Mouse (Mus musculus) thymus, adult 2 months (tissue): ENCODE measurements around the gene Inpp4a. TPM values are rescaled to one million over a fixed set of nuclear protein-coding genes. Genes with fewer than 3 reads are reported as not detected.

ENCODE experiments used
- DNase-seq: peaks from one replicate; pipeline ENCODE4 v3.0.0; 2021
- H3K27ac ChIP-seq: fragments of 200-500 bp; 2 replicates; pipeline ENCODE4 v1.5.1; 2012; ENCODE audit warnings: low read length, control low read depth; ENCODE audit not compliant: control insufficient read depth, insufficient read depth
- H3K27me3 ChIP-seq: fragments of 200-500 bp; 2 replicates; pipeline ENCODE4 v1.6.1; 2012; ENCODE audit warnings: mild to moderate bottlenecking, low read length, moderate library complexity, mixed read lengths; ENCODE audit not compliant: control insufficient read depth, insufficient read depth
- H3K36me3 ChIP-seq: fragments of 200-500 bp; 2 replicates; pipeline ENCODE4 v1.6.1; 2012; ENCODE audit warnings: mild to moderate bottlenecking, low read length, moderate library complexity; ENCODE audit not compliant: control insufficient read depth, insufficient read depth
- H3K4me1 ChIP-seq: fragments of 200-500 bp; replicated peaks from 2 replicates; pipeline ENCODE4 v1.6.1; 2012; ENCODE audit warnings: low read length; ENCODE audit not compliant: control insufficient read depth, insufficient read depth
- H3K4me3 ChIP-seq: fragments of 200-500 bp; 2 replicates; pipeline ENCODE4 v1.5.1; 2012; ENCODE audit warnings: mild to moderate bottlenecking, low read length, control low read depth, moderate library complexity; ENCODE audit not compliant: control insufficient read depth, insufficient read depth
- CTCF ChIP-seq: fragments of 200-500 bp; IDR thresholded peaks from 2 replicates; pipeline ENCODE4 v1.5.1; 2012; ENCODE audit warnings: mild to moderate bottlenecking, control low read depth, low read length, moderate library complexity, borderline replicate concordance; ENCODE audit not compliant: control insufficient read depth, poor library complexity, insufficient read depth; ENCODE audit errors: extremely low read depth
- POLR2A ChIP-seq: fragments of 200-500 bp; IDR thresholded peaks from 2 replicates; pipeline ENCODE4 v1.6.1; 2012; ENCODE audit warnings: mild to moderate bottlenecking, low read length, control low read depth, moderate library complexity; ENCODE audit not compliant: control insufficient read depth, poor library complexity, insufficient read depth; ENCODE audit errors: extremely low read depth
- WGBS: fragments of 180-500 bp; shearing (Covaris S2); methylation state at CpG from one replicate; pipeline ENCODE4 v1.1.7; 2018; 5-methylcytosine and 5-hydroxymethylcytosine counted together
- polyA plus RNA-seq: library from polyadenylated mRNA; depleted of rRNA; stranded (reverse); fragments of >200 nt; gene quantifications from 2 replicates; pipeline ENCODE4 v1.2.3, GENCODE M21; 2012; rRNA removed

The Inpp4a gene
- 14.5 and 17.0 TPM in 2 replicates for polyA plus RNA-seq

DNA sequence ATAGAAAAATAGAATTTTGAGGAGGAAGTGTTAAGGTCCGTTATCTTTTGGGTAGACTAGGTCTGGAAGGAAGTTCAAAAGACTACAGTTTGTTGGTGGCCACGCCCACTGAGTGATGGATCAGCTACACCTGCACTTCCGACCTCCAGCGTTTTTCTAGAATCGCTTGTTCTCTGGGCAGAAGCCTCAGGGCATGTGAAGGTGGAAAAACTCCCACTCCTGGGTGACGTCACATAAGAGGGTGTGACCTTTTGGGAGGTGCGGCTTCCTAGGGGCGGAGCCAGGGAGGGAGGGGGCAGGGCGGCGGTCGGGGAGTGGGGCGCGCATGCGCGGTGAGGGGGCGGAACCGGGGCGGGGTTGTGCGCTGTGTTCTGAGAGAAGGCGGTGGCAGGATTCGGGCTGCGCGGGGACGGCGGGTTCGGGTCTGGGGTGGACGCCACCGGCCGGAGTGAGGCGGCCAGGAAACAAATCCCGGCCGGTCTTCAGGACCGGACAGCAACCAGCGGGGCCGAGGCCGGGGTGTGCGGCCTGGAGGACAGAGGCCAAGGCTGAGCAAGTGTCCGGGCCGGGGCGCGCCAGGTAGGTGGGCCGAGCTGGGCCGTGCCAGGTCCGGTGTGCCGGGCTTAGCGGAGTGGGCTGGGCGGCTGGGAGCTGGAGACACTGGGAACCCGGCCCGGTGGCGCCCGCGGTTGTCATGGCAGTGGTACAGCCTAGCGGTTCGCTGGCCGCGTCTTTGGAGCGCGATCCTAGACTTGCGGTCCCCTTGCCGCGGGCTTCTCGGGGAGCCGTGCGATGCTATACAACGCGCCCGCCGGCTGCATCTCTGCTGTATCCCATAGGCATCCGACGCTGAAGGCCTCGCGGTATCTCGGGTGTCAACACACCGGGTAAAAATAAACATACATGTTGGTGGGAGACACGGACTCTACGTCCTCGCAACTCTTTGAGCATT lies at the start of gene Inpp4a:
TSS of gene Inpp4a (plus strand) at position 326 of the 952 bp plus-strand sequence.
- DNase-seq, result peak; percentile 95
- Histone ChIP-seq H3K36me3 (no peaks in the 10 kb centered on the region), H3K4me1 (peaks cover 13% of the 10 kb centered on the region), H3K27ac (no peak within 1 kb of the TSS), H3K4me3 (peak within 1 kb of the TSS; percentile 66), H3K27me3 (no peaks in the 10 kb centered on the region; the same call in 1 of the 2 replicates)
- 1% methylated on average over 77 of the region's 77 CpGs for WGBS
- no peak for TF ChIP-seq CTCF
- no peak for TF ChIP-seq POLR2A

DNA sequence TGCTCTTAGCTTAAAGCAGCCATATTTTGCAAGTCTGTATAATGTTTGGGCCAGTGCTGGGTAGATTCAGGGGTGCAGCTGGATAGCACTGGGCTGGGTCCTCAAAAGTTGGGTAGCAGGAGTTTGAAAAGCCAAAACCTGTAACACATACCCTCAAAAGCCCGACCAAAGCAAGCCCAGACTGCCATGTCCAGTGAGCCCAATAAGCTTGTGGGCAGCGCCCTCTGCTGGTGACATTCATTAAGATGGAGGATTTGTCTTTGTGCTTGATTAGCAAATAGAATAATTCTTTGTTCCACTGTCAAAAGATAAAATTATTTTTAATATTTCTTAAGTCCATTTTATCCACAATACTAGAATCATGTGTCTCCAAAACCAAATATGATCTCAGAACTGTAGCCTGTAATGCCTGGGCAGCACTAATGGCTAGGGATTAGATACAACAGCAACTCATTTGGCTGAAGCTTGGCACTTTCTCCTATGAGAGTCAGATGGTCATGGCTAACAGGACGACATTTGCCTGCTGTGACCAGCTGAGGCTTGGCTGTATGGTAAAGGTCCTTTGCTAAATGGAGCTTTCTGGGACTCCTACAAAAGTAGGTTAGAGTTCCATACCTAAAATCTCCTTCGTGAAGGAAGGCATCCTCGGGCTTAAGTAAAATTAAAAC lies 48.9 kb upstream of the Inpp4a start:
- Histone ChIP-seq H3K4me3 (no peak overlapping the region), H3K4me1 (0 out of 2 replicates have a peak, but pooled peaks cover 4% of the 10 kb centered on the region), H3K27ac (no peak overlapping the region), H3K36me3 (no peaks in the 10 kb centered on the region), H3K27me3 (no peaks in the 10 kb centered on the region)
- TF ChIP-seq CTCF, result peak; percentile 54; the same call in 1 of the 2 replicates
- no peak for TF ChIP-seq POLR2A
- DNase-seq, result peak; percentile 66
- 44% methylated on average over 5 of the region's 5 CpGs for WGBS

DNA sequence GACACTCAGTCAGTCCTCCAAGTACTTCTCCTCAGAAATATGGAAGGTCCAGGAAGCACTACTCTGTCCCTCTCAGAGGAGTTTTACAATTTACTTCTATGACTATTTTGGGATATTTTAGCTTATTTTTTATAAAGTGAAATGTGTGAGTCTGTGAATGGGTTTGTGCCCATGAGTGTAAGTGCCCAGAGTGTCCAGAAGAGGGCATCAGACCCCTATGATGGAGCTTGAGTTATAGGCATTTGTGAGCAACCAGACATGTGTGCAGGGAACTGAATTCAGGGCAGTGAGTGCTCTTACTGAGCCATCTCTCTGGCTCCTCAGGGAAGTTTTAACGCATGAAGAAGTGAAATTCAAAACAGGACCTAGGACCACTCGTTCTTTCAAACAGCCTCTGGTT lies 41.2 kb upstream of the Inpp4a start:
- Histone ChIP-seq H3K36me3 (no peaks in the 10 kb centered on the region), H3K27me3 (no peaks in the 10 kb centered on the region), H3K4me3 (no peak overlapping the region), H3K4me1 (0 out of 2 replicates have a peak, but pooled peaks cover 4% of the 10 kb centered on the region), H3K27ac (no peak overlapping the region)
- no peak for DNase-seq
- no peak for TF ChIP-seq POLR2A
- TF ChIP-seq CTCF, result no peak
- WGBS, result 97% methylated on average over 2 of the region's 2 CpGs

DNA sequence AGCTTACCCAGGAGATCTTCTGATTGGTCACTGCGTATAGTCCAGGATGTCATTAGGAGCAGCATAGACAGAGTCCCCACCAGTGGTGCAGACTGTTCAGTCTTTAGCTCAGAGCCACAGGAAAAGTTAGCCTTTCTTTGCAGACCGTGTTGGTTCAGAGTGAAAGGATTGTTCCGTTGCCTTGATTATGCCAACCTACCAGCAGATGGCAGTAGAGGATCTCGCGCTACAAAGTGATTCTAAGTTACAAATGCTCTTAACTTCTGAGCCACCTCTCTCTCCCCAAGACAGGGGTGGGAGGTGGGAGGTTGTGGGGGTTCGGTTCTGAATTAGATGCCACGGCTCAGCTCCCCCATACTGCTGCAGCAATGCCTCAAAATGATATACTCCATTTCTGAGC lies 27.2 kb upstream of the Inpp4a start:
- H3K4me3 ChIP-seq, result no peak overlapping the region
- DNase-seq, result peak; percentile 56
- no peak for TF ChIP-seq CTCF
- TF ChIP-seq POLR2A, result no peak
- H3K27me3 ChIP-seq, result no peaks in the 10 kb centered on the region
- WGBS, result 7% methylated on average over 7 of the region's 7 CpGs
- H3K36me3 ChIP-seq, result no peaks in the 10 kb centered on the region
- H3K4me1 ChIP-seq, result no peaks in the 10 kb centered on the region
- H3K27ac ChIP-seq, result no peak overlapping the region

DNA sequence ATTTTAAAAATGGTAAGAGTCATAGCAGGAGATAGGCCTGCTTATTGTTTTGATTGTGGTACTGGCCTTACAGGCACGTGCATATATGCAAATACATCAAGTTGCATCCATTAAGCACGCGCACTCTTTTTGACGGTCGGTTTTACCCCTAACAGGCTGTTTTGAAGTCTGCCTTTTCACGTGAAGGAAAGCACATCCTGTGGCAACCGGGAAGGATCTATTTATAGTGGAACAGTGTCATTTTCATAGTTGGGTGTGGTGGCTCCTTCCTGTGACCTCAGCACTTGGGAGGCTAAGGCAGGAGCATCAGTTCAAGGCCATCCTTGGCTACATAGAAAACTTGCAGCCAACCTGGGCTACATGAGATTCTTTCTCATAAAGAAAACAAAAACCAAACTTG lies 13.1 kb upstream of the Inpp4a start:
- no peak for DNase-seq
- 42% methylated on average over 7 of the region's 7 CpGs for WGBS
- H3K4me3 ChIP-seq, result no peak overlapping the region
- H3K27ac ChIP-seq, result no peak overlapping the region
- H3K4me1 ChIP-seq, result no peaks in the 10 kb centered on the region; the same call in 1 of the 2 replicates
- H3K27me3 ChIP-seq, result no peaks in the 10 kb centered on the region
- TF ChIP-seq POLR2A (no peak), CTCF (no peak)
- H3K36me3 ChIP-seq, result no peaks in the 10 kb centered on the region

DNA sequence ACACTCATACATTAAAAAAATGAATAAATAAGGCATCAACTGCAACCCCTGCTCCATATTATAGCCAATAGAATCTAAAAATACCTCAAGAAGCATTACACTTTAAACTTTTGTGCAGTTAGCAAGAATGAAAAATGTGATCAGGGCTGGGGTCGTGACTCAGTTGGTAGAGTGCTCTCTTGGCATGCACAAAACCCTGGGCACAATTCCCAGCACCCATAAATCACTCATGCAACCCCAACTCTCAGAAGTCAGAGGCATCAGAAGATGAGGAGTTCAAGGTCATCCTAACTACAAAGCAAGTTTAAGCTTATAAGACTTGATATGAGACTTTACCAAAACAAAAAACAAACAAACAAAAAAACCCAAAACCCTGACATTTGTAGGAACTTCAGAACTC lies 11.9 kb upstream of the Inpp4a start:
- 86% methylated on average over 1 of the region's 1 CpGs for WGBS
- no peak for TF ChIP-seq CTCF
- TF ChIP-seq POLR2A, result no peak
- H3K36me3 ChIP-seq, result no peaks in the 10 kb centered on the region

More for the DNA sequence above, 11.9 kb upstream of the Inpp4a start:
- Histone ChIP-seq H3K27ac (no peak overlapping the region), H3K27me3 (no peaks in the 10 kb centered on the region), H3K4me3 (no peak overlapping the region), H3K4me1 (no peaks in the 10 kb centered on the region; the same call in 1 of the 2 replicates)
- DNase-seq, result no peak
